Mouse (Mus musculus) intestine, embryonic 14.5 days (tissue): ENCODE results near the gene Brsk1. TPM values are rescaled to one million over a fixed set of nuclear protein-coding genes. Genes with fewer than 3 reads are reported as not detected.

Experiments
- ATAC-seq: fragments of 200-750 bp; cut with Nextera tagmentation; replicated peaks from 2 replicates; pipeline ENCODE4 v1.8.0; 2017; ENCODE audit warnings: low read depth, moderate number of reproducible peaks, moderate TSS enrichment, moderate library complexity; ENCODE audit not compliant: low FRiP score, low TSS enrichment
- DNase-seq: peaks from one replicate; pipeline ENCODE4 v3.0.0-alpha.2; 2018; ENCODE audit warnings: low spot score
- H3K27ac ChIP-seq: fragments of 300-500 bp; sonication (generic); 2 replicates; pipeline ENCODE4 v1.5.1; 2014; ENCODE audit warnings: low read depth, mild to moderate bottlenecking, control low read depth
- H3K27me3 ChIP-seq: fragments of 300-500 bp; sonication (generic); replicated peaks from 2 replicates; pipeline ENCODE4 v1.6.1; 2014; ENCODE audit warnings: low read length, control low read depth; ENCODE audit not compliant: control insufficient read depth, insufficient read depth
- H3K36me3 ChIP-seq: fragments of 300-500 bp; sonication (generic); 2 replicates; pipeline ENCODE4 v1.6.1; 2014; ENCODE audit warnings: low read length, control low read depth; ENCODE audit not compliant: control insufficient read depth, insufficient read depth
- H3K4me1 ChIP-seq: fragments of 300-500 bp; sonication (generic); replicated peaks from 2 replicates; pipeline ENCODE4 v1.6.1; 2014; ENCODE audit warnings: low read length, control low read depth, mixed read lengths; ENCODE audit not compliant: control insufficient read depth, insufficient read depth
- H3K4me2 ChIP-seq: fragments of 300-500 bp; sonication (generic); 2 replicates; pipeline ENCODE4 v1.6.1; 2014; ENCODE audit warnings: low read length
- H3K4me3 ChIP-seq: fragments of 300-500 bp; sonication (generic); 2 replicates; pipeline ENCODE4 v1.5.1; 2014; ENCODE audit warnings: low read depth, low read length, control low read depth, mixed read lengths
- H3K9ac ChIP-seq: fragments of 300-500 bp; sonication (generic); 2 replicates; pipeline ENCODE4 v1.6.1; 2014; ENCODE audit warnings: mild to moderate bottlenecking, low read length
- H3K9me3 ChIP-seq: fragments of 300-500 bp; sonication (generic); 2 replicates; pipeline ENCODE4 v1.6.1; 2016; ENCODE audit warnings: low read length, control low read depth; ENCODE audit not compliant: control insufficient read depth
- WGBS: fragments of 180-500 bp; shearing (Covaris S2); extraction: QIAGEN DNeasy Blood & Tissue Kit; methylation state at CpG from one replicate; pipeline ENCODE4 v1.1.7; 2014; 5-methylcytosine and 5-hydroxymethylcytosine counted together
- polyA plus RNA-seq: library from polyadenylated mRNA; unstranded; fragments of >200 nt; fragmentation: Nextera tagmentation; extraction: Ambion mirVana; gene quantifications from 2 replicates; pipeline ENCODE4 v1.2.1, GENCODE M21; 2014

The Brsk1 gene
- polyA plus RNA-seq, 1 experiment from 2014 or later = 1.7 TPM

GRCm38 (mm10) chr7:4671956-4672355 is 18.4 kb upstream of the Brsk1 start:
- Histone ChIP-seq H3K27ac (peak overlapping the region; percentile 22; the same call in 1 of the 2 replicates), H3K9me3 (no peaks in the 10 kb centered on the region), H3K9ac (no peak overlapping the region), H3K36me3 (peaks cover 49% of the 10 kb centered on the region), H3K4me1 (peaks cover 16% of the 10 kb centered on the region; the same call in 1 of the 2 replicates), H3K27me3 (no peaks in the 10 kb centered on the region), H3K4me2 (no peak overlapping the region), H3K4me3 (no peak overlapping the region)
- ATAC-seq = peak; percentile 40; the same call in 1 of the 2 replicates
- WGBS = 37% methylated on average over 4 of the region's 4 CpGs
- no peak for DNase-seq

- H3K9me3 ChIP-seq = no peaks in the 10 kb centered on the region
- peaks cover 39% of the 10 kb centered on the region for H3K36me3 ChIP-seq
- peaks cover 16% of the 10 kb centered on the region; the same call in 1 of the 2 replicates for H3K4me1 ChIP-seq
- H3K4me2 ChIP-seq = no peak overlapping the region
- 59% methylated on average over 12 of the region's 12 CpGs for WGBS
- no peak for ATAC-seq
- no peak overlapping the region for H3K9ac ChIP-seq
- no peak overlapping the region for H3K4me3 ChIP-seq
- peak overlapping the region; percentile 34; the same call in 1 of the 2 replicates for H3K27ac ChIP-seq
- no peak for DNase-seq
- H3K27me3 ChIP-seq = no peaks in the 10 kb centered on the region
Measured at GRCm38 (mm10) chr7:4674114-4674731, 16.2 kb upstream of the Brsk1 start.

- peaks cover 42% of the 10 kb centered on the region for H3K36me3 ChIP-seq
- ATAC-seq = peak; percentile 80
Measured at GRCm38 (mm10) chr7:4675200-4675599, 15.2 kb upstream of the Brsk1 start.

GRCm38 (mm10) chr7:4683307-4683706 is 7.1 kb upstream of the Brsk1 start:
- 83% methylated on average over 5 of the region's 5 CpGs for WGBS
- no peak for ATAC-seq
- H3K36me3 ChIP-seq = peaks cover 24% of the 10 kb centered on the region

More at GRCm38 (mm10) chr7:4675200-4675599, 15.2 kb upstream of the Brsk1 start:
- H3K27ac ChIP-seq = peak overlapping the region; percentile 34; the same call in 1 of the 2 replicates
- no peak overlapping the region for H3K4me2 ChIP-seq
- H3K4me1 ChIP-seq = peaks cover 16% of the 10 kb centered on the region; the same call in 1 of the 2 replicates
- peak; percentile 70 for DNase-seq
- 30% methylated on average over 7 of the region's 7 CpGs for WGBS
- no peaks in the 10 kb centered on the region for H3K9me3 ChIP-seq
- H3K4me3 ChIP-seq = no peak overlapping the region
- H3K27me3 ChIP-seq = no peaks in the 10 kb centered on the region
- no peak overlapping the region for H3K9ac ChIP-seq

GRCm38 (mm10) chr7:4684203-4684602 is 6.2 kb upstream of the Brsk1 start:
- Histone ChIP-seq H3K9me3 (no peaks in the 10 kb centered on the region), H3K4me1 (peaks cover 7% of the 10 kb centered on the region; the same call in 1 of the 2 replicates), H3K36me3 (peaks cover 24% of the 10 kb centered on the region), H3K27me3 (no peaks in the 10 kb centered on the region), H3K9ac (peak overlapping the region; percentile 41), H3K4me3 (peak overlapping the region; percentile 82), H3K4me2 (peak overlapping the region; percentile 96), H3K27ac (peak overlapping the region; percentile 36; the same call in 1 of the 2 replicates)
- DNase-seq = no peak
- 3% methylated on average over 13 of the region's 13 CpGs for WGBS
- no peak for ATAC-seq

More at GRCm38 (mm10) chr7:4683307-4683706, 7.1 kb upstream of the Brsk1 start:
- H3K4me3 ChIP-seq = no peak overlapping the region
- H3K27ac ChIP-seq = no peak overlapping the region
- no peak for DNase-seq
- H3K4me1 ChIP-seq = peaks cover 7% of the 10 kb centered on the region; the same call in 1 of the 2 replicates
- H3K9me3 ChIP-seq = no peaks in the 10 kb centered on the region
- no peaks in the 10 kb centered on the region for H3K27me3 ChIP-seq
- H3K4me2 ChIP-seq = no peak overlapping the region
- no peak overlapping the region for H3K9ac ChIP-seq

GRCm38 (mm10) chr7:4684632-4685417 is 5.6 kb upstream of the Brsk1 start, which contains the start of gene Hspbp1:
Hspbp1 (minus strand) TSS chr7:4685068.
- Histone ChIP-seq H3K27me3 (no peaks in the 10 kb centered on the region), H3K4me1 (peaks cover 7% of the 10 kb centered on the region; the same call in 1 of the 2 replicates), H3K9ac (peak within 1 kb of the TSS; percentile 41), H3K36me3 (peaks cover 20% of the 10 kb centered on the region), H3K4me2 (peak within 1 kb of the TSS; percentile 96), H3K4me3 (peak within 1 kb of the TSS; percentile 82), H3K27ac (peak within 1 kb of the TSS; percentile 36), H3K9me3 (no peaks in the 10 kb centered on the region)
- DNase-seq (peak; percentile 96), ATAC-seq (peak; percentile 99)
- WGBS = under 1% methylated on average over 32 of the region's 32 CpGs

- ATAC-seq (peak; percentile 78), DNase-seq (peak; percentile 66)
- Histone ChIP-seq H3K4me1 (peaks cover 6% of the 10 kb centered on the region; the same call in 1 of the 2 replicates), H3K4me2 (peak overlapping the region; percentile 83), H3K27ac (peak overlapping the region; percentile 90), H3K9ac (peak overlapping the region; percentile 97), H3K4me3 (peak overlapping the region; percentile 75), H3K36me3 (peaks cover 33% of the 10 kb centered on the region), H3K9me3 (no peaks in the 10 kb centered on the region), H3K27me3 (no peaks in the 10 kb centered on the region)
- 6% methylated on average over 22 of the region's 35 CpGs for WGBS
Measured at GRCm38 (mm10) chr7:4690951-4691653, 698 bp downstream of the Brsk1 start.

- Histone ChIP-seq H3K27ac (no peak overlapping the region), H3K4me1 (peaks cover 6% of the 10 kb centered on the region; the same call in 1 of the 2 replicates), H3K36me3 (peaks cover 47% of the 10 kb centered on the region), H3K9ac (no peak overlapping the region), H3K4me3 (no peak overlapping the region), H3K9me3 (no peaks in the 10 kb centered on the region), H3K27me3 (no peaks in the 10 kb centered on the region), H3K4me2 (no peak overlapping the region)
- WGBS = 88% methylated on average over 6 of the region's 6 CpGs
- DNase-seq (no peak), ATAC-seq (no peak)
Measured at GRCm38 (mm10) chr7:4693004-4693403, 2.6 kb downstream of the Brsk1 start.
